Mouse (Mus musculus): ENCODE results near the gene Aldh5a1.

Gene Aldh5a1

GRCm38 (mm10) chr13:24866430-24867402 lies 70.7 kb downstream of the Aldh5a1 start:
- DNase-seq (ENCODE audit: low spot score in 2 of 2) = no peak

- peak; percentile 18 to 56 for DNase-seq (ENCODE audit: low spot score in 2 of 2)
Measured at GRCm38 (mm10) chr13:24862520-24862919, 74.9 kb downstream of the Aldh5a1 start.

- DNase-seq (ENCODE audit: low spot score in 2 of 2) = no peak
Measured at GRCm38 (mm10) chr13:24862021-24862420, 75.4 kb downstream of the Aldh5a1 start.

GRCm38 (mm10) chr13:24861084-24861483 lies 76.4 kb downstream of the Aldh5a1 start:
- no peak for DNase-seq (ENCODE audit: low spot score in 2 of 2)

GRCm38 (mm10) chr13:24859115-24859514 lies 78.3 kb downstream of the Aldh5a1 start:
- no peak for DNase-seq (ENCODE audit: low spot score in 2 of 2)
